ENCODE assay signal across 23 mouse cellular contexts in the genomic region with DNA sequence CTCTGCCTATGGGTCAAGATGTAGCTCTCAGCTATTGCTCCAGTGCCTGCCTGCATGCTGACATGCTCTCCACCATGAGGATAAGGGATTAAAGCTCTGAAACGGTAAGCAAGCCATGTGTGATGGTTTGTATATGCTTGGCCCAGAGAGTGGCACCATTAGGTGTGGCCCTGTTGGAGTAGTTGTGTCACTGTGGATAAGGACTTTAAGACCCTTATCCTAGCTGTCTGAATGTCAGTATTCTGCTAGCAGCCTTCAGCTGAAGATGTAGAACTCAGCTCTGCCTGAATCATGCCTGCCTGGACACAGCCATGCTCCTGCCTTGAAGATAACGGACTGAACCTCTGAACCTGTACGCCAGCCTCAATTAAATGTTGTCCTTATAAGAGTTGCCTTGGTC. TPM values are rescaled to one million over a fixed set of nuclear protein-coding genes. Genes with fewer than 3 reads are reported as not detected.
"Had no signal": no experiment of that assay in that cellular context is flagged by ENCODE, and none has a peak within 500 bp of the region (broad histone marks: within the 10 kb centered on the region; RNA-seq: fewer than 3 reads in every experiment).

No protein-coding gene starts in this region.

- H3K36me3 ChIP-seq: lung, embryonic 15.5 days; midbrain, embryonic 13.5 days; midbrain, embryonic 15.5 days; neural tube, embryonic 13.5 days; neural tube, embryonic 15.5 days had no signal

- H3K4me2 ChIP-seq: lung, embryonic 15.5 days; midbrain, embryonic 13.5 days; midbrain, embryonic 15.5 days; neural tube, embryonic 13.5 days; neural tube, embryonic 15.5 days had no signal

- DNase-seq: lung, adult 2 months; lung, postnatal 14 days; lung, postnatal 36 days; retina, postnatal 1 day; right cerebral cortex, adult 18-20 months; right cerebral cortex, postnatal 25 days; right cerebral cortex, postnatal 4 days; spleen, adult 18-20 months; thymus, adult 18-20 months; thymus, postnatal 14 days; thymus, postnatal 36 days had no signal

- ATAC-seq: lung, postnatal 0 days; midbrain, embryonic 13.5 days; midbrain, embryonic 15.5 days had no signal

- H3K9ac ChIP-seq: lung, embryonic 15.5 days; midbrain, embryonic 13.5 days; midbrain, embryonic 15.5 days; neural tube, embryonic 13.5 days; neural tube, embryonic 15.5 days had no signal

- H3K27me3 ChIP-seq: lung, embryonic 15.5 days; midbrain, embryonic 13.5 days; midbrain, embryonic 15.5 days; neural tube, embryonic 13.5 days; neural tube, embryonic 15.5 days had no signal

- H3K27ac ChIP-seq: lung, embryonic 15.5 days; macrophage; midbrain, embryonic 13.5 days; midbrain, embryonic 15.5 days; neural tube, embryonic 13.5 days; neural tube, embryonic 15.5 days had no signal

- H3K4me1 ChIP-seq: lung, embryonic 15.5 days; midbrain, embryonic 15.5 days; neural tube, embryonic 13.5 days; neural tube, embryonic 15.5 days had no signal

- H3K4me3 ChIP-seq: lung, embryonic 15.5 days; megakaryocyte, embryonic 14.5 days; midbrain, embryonic 13.5 days; midbrain, embryonic 15.5 days; neural tube, embryonic 13.5 days; neural tube, embryonic 15.5 days had no signal

- H3K9me3 ChIP-seq: lung, embryonic 15.5 days; midbrain, embryonic 13.5 days; midbrain, embryonic 15.5 days; neural tube, embryonic 13.5 days; neural tube, embryonic 15.5 days had no signal

RNA-seq across cellular contexts. Expression of gene Mybph, which starts 26.7 kb away (rescaled TPM):
- polyA plus RNA-seq: liver, adult 2 months; macrophage; midbrain, postnatal 0 days; stomach, embryonic 14.5 days had no signal

RNA-seq across cellular contexts. Expression of gene Chit1, which starts 55.5 kb away (rescaled TPM):
- polyA plus RNA-seq: liver, adult 2 months; macrophage; small intestine, adult 2 months; stomach, embryonic 14.5 days had no signal
